Mouse (Mus musculus) megakaryocyte-erythroid progenitor cell, adult 5-6 weeks (primary cell): ENCODE results near the gene Susd6. TPM values are rescaled to one million over a fixed set of nuclear protein-coding genes. Genes with fewer than 3 reads are reported as not detected.

ENCODE experiments used
- ATAC-seq: replicated peaks from 2 replicates; pipeline ENCODE4 v1.8.0; 2016; ENCODE audit warnings: mild to moderate bottlenecking, inconsistent platforms; ENCODE audit not compliant: severe bottlenecking, poor library complexity, low FRiP score, low TSS enrichment
- total RNA-seq, 2 experiments: library from RNA; stranded (forward) in 1 of 2; stranded (reverse) in 1 of 2; fragments of 200-1000, 215-1000 nt in 1 of 2; fragments of >200 nt in 1 of 2; fragmentation: Nextera tagmentation in 1 of 2; gene quantifications; 2 replicates each; pipeline ENCODE4 v1.2.3; 2014 to 2017

Susd6 gene
- total RNA-seq, 2 experiments from 2014 or later: 26.4 to 27.0 TPM

DNA sequence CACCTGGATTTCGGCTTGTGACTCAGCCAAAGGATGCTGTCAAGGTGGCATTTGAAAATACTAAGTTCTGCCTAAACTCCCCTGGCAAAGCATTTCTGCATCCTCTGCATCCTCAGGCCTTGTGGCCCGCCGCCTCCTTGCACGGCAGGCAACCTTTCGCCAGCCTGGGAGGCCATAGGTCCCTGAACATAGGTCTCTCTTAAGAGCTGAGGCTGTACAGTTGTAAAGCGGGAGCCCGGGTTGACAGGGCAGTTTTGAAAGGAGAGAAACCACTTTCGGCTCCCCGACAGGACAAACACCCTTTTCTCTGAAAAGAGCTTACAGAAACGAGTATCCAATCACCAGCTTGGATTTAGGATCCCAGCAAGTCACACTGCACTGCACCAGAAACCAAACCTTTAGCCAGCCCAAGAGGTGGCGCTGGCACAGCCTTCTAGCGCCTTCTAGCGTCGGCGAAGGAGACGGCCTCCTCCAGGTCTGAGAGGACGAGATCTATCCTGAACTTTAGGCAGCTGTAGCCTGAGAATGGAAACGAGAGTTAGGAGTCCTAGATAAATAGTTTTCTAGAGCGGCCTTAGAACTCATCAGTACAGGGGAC, 104.8 kb downstream of the Susd6 start:
- ATAC-seq: peak; percentile 92

DNA sequence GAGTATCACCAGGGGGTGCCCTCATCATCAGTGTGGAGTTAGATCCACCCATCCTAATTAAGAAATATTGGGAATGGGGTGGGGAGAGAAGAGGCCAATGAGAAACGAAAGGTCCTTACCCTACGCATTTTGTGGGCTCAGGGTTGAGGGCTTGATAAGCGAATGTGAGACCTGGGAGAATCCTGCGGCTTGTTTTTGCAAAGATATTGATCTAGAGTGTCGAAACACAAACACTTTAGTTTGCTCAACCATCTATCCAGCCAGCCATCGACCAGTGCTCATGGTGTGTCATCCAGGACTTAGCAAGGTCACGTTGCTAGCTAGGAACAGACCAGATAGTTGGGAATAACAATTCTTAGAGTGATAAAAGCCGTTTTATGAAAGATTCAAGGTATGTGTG, 119.3 kb downstream of the Susd6 start:
- ATAC-seq: no peak

DNA sequence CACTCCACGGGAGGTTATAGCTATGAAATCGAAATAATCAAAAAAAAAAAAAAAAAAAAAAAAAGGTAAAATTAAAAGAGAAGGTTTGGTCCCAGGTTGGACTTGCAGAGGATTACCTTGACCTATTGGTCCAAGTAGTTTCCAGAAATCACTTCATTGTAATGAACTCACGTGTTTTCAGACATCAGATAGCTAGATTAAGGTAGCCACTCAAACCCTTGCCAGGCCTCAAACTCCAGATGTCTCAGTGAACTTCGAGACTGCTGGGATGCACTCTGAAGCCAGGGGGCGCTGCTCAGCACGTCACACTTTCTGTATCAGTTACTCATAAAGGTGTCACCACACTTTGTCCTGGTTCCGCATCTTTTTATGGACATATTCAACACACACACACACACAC, 127.5 kb downstream of the Susd6 start:
- ATAC-seq: peak; percentile 63; the same call in 1 of the 2 replicates

DNA sequence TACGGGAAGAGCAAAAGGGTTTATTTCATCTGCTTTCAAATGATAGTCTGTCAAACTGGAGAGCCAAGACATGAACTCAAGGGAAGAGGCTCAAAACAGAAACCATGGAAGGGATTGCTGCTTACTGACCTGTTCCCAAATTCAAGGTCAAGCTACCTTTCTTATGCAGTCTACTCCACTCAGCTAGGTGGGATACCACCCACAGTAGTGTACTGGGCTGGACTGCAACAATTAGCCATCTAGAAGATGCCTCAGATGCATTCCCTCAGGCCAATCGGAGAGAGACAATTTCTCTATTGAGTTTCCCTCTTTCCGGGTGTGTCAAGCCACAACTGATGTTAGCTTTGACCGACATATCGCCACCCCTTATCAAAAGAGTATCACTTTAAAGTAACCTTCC, 131.0 kb downstream of the Susd6 start:
- no peak for ATAC-seq

DNA sequence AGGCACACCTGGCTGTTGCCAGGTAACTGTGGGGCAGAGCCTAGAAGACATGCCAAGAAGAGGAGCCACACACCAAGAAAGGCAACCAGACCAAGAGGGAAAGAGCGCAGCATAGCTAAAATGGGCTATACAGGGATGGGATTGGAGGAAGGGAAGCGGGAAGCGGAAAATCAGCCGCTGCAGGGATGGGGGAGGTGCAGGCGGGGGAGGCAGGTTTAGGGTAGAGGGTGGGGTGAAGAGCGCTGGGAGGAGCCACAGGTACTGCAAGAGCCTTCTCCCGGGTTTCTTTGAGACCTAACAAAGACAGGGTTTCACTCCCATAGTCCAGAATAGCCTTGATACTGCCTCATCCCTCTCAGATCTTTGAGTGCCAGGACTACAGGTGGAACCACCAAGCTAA, 132.6 kb downstream of the Susd6 start:
- ATAC-seq: no peak

DNA sequence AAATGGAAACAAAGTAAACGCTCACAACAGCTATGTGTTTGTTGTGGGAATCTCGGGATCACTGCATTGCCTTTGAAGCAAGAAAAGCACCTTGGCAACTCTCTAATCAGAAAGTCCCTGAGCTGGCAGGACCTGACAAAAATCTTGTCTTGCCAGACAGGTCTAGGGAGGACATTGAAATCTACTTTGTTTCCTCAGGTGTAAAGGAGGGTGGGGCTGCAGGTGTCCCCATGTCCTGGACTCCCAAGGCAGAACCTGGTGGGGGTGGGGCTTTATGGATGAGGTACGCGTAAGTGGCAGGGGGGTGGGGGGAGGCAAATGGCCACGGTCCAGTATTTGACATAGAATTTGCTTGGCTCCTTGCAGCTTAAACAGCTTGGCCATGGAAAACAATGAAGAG, 133.3 kb downstream of the Susd6 start:
- ATAC-seq: no peak

DNA sequence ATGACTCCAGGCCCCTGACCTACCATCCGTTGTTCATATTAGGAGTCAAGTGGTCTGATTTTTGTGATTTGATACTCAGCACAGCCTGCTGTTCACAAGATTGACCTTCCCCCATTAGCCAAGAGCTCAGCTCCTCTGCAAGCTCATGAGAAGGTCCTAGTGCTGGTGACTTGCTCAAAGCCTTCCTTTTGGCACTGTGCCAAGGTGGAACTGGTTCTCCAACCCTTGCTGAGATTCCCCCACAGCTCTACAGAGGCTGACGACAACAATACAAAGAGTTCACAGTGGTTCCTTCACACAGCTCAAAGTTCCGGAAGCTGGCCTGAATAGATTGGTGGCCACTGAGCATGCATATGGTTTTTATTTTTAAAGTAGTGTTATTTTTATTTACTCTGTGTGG, 133.9 kb downstream of the Susd6 start:
- no peak for ATAC-seq

DNA sequence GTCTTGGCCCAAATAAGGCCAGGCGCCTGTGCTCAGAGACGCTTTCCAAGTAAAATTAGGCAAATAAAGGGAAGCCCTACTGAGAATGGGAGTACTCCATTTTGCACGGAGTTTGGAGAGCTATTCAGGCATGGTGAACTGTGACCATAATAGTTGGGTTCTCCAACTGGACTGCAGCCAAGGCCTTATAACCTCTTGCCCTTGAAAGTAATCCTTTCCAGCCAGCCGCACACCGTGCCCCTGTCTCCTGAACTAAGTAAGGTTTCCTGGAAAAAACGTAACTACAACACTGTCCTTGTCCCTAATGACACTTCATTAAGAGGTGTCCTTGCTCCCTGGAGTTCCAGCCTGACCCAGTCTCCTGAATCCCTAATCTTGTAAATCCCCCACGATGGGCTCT, 135.6 kb downstream of the Susd6 start:
- ATAC-seq: no peak

DNA sequence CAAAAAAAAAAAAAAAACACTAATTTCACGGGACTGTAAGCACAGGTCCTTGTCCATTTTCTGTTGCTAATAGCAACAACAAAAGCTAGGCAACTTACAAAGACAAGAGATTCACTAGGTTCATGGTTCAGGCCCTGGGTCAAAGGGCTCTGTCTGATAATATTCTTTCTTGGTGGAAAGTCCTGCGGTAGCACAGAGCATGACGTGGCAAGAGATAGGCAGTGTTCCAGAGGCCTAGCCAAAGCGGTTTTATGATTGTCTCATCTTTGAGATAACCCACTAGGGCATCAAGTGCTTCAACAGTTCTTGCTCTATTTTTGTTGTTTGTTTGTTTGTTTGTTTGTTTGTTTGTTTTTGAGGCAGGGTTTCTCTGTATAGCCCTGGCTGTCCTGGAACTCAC, 136.2 kb downstream of the Susd6 start:
- ATAC-seq: peak; percentile 93

DNA sequence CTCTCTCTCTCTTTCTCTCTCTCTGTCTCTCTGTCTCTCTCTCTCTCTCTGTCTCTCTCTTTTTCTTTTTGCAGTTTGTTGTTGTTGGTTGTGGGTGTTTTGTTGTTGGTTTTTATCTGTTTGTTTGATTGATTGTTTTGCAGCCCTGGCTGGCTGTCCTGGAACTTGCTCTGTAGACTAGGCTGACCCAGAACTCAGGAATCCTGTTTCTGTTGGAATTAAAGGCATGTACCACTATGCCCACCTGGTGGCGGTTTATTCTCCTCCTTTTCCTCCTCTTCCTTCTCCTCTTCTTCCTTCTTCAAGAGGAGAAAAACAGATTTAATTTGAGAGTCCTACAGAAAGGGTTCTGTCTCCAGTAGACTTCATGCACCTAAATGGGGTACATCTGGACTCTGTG, 137.2 kb downstream of the Susd6 start:
- no peak for ATAC-seq

DNA sequence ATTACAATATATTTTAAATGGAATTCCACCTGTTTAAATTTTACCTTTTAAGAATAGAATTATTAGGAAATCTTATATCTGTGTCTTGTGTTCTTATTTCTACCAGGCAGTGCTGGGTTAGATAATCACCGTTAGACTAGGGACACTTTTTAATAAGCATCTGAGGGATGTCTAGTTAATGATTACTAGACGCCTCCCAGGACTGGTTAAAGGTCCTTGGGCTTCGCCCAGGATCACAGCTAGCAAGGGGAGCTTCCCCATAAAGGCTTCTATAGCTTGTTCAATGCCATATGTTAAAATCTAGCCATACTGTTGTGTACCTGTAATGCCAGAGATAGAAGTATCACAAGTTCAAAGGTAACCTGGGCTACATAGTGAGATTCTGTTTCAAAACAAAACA, 138.6 kb downstream of the Susd6 start:
- ATAC-seq: no peak

DNA sequence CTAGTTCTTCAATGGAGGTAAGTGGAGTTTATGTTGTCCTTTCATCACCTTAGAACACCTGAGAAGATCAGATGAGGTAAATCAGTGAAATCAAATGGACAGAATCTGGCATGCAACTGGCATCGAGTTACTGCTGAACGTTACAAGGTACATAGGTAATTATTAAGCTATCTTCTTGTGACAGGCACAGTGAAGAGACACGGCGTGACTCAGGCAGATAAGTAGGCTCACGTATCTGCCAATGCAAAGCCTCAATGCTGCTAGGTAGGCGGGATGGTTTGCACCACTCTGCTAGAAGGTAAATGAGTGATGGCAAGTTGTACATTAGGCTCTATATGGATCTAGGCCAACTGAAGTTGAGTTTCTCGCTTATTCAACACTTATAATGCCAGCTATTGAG, 139.8 kb downstream of the Susd6 start:
- ATAC-seq: peak; percentile 89

Other genes starting within 250 kb of the Susd6 start
- gene Slc39a9, start 146.6 kb upstream of the Susd6 start, total RNA-seq (2014; fragmentation: Nextera tagmentation): 19.6 and 28.4 TPM in 2 replicates
- gene Slc39a9, start 146.6 kb upstream of the Susd6 start, total RNA-seq (2017): 12.7 and 17.5 TPM in 2 replicates
- gene Erh, start 146.2 kb upstream of the Susd6 start, total RNA-seq (2014; fragmentation: Nextera tagmentation): 140 and 158 TPM in 2 replicates
- gene Erh, start 146.2 kb upstream of the Susd6 start, total RNA-seq (2017): 103 and 142 TPM in 2 replicates
- gene Plekhd1, start 97.9 kb upstream of the Susd6 start, total RNA-seq (2014; fragmentation: Nextera tagmentation): 0.45 TPM in 1 of 2 replicates, not detected in the other
- gene Plekhd1, start 97.9 kb upstream of the Susd6 start, total RNA-seq (2017): not detected in 2 replicates
- gene Ccdc177, start 29.8 kb upstream of the Susd6 start, total RNA-seq (2014; fragmentation: Nextera tagmentation): not detected in 2 replicates
- not detected in 2 replicates for gene Ccdc177, start 29.8 kb upstream of the Susd6 start, total RNA-seq (2017)
- gene Srsf5, start 155.0 kb downstream of the Susd6 start, total RNA-seq (2014; fragmentation: Nextera tagmentation): 313 and 330 TPM in 2 replicates
- 760 and 1,064 TPM in 2 replicates for gene Srsf5, start 155.0 kb downstream of the Susd6 start, total RNA-seq (2017)
- gene Slc10a1, start 178.2 kb downstream of the Susd6 start, total RNA-seq (2014; fragmentation: Nextera tagmentation): not detected in 2 replicates
- 1.8 TPM in 1 of 2 replicates, not detected in the other for gene Slc10a1, start 178.2 kb downstream of the Susd6 start, total RNA-seq (2017)
- 1.0 and 1.2 TPM in 2 replicates for gene Smoc1, start 236.3 kb downstream of the Susd6 start, total RNA-seq (2014; fragmentation: Nextera tagmentation)
- gene Smoc1, start 236.3 kb downstream of the Susd6 start, total RNA-seq (2017): 0.42 TPM in 1 of 2 replicates, not detected in the other